Mouse (Mus musculus) hindbrain, embryonic 10.5 days (tissue): ENCODE measurements at regions not wholly inside any gene's neighbourhood (a gene's known extent, or its start where the extent isn't known, plus 50 kb on each side); places are given as distances from the start of the nearest gene placed in this dataset.
"Not testable (repeated sequence)": the region's sequence is repeated elsewhere in the genome, so short reads cannot be mapped to it uniquely, and the experiment has no call there.

Source experiments
- DNase-seq: peaks from one replicate; pipeline ENCODE4 v3.0.0-alpha.2; 2017; ENCODE audit warnings: low spot score
- H3K27ac ChIP-seq: fragments of 300-500 bp; sonication (generic); 2 replicates; pipeline ENCODE4 v1.5.1; 2016; ENCODE audit warnings: mild to moderate bottlenecking, moderate library complexity
- H3K27me3 ChIP-seq: fragments of 300-500 bp; sonication (generic); 2 replicates; pipeline ENCODE4 v1.6.1; 2016; ENCODE audit warnings: mild to moderate bottlenecking; ENCODE audit not compliant: poor library complexity, insufficient read depth, severe bottlenecking
- H3K36me3 ChIP-seq: fragments of 300-500 bp; sonication (generic); 2 replicates; pipeline ENCODE4 v1.6.1; 2016; ENCODE audit warnings: mild to moderate bottlenecking, moderate library complexity
- H3K4me1 ChIP-seq: fragments of 300-500 bp; sonication (generic); replicated peaks from 2 replicates; pipeline ENCODE4 v1.6.1; 2016; ENCODE audit warnings: mild to moderate bottlenecking
- H3K4me3 ChIP-seq: fragments of 300-500 bp; sonication (generic); 2 replicates; pipeline ENCODE4 v1.5.1; 2016; ENCODE audit warnings: mild to moderate bottlenecking, moderate library complexity
- H3K9me3 ChIP-seq: fragments of 300-500 bp; sonication (generic); 2 replicates; pipeline ENCODE4 v1.6.1; 2016; ENCODE audit warnings: mild to moderate bottlenecking, moderate library complexity
- WGBS: fragments of 180-500 bp; shearing (Covaris S2); methylation state at CpG from one replicate; pipeline ENCODE4 v1.1.7; 2016; 5-methylcytosine and 5-hydroxymethylcytosine counted together

GRCm38 (mm10) chr17:15241491-15241890 is 135.2 kb downstream of the Dll1 start:
- DNase-seq, result no peak
- Histone ChIP-seq H3K4me1 (peaks cover under 1% of the 10 kb centered on the region), H3K4me3 (no peak overlapping the region), H3K36me3 (no peaks in the 10 kb centered on the region), H3K9me3 (no peaks in the 10 kb centered on the region), H3K27ac (no peak overlapping the region), H3K27me3 (peaks cover 14% of the 10 kb centered on the region)
- WGBS, result 90% methylated on average over 1 of the region's 1 CpGs

GRCm38 (mm10) chr17:15240641-15241040 is 136.0 kb downstream of the Dll1 start:
- H3K4me3 ChIP-seq, H3K27ac ChIP-seq, H3K4me1 ChIP-seq, H3K9me3 ChIP-seq, DNase-seq, H3K27me3 ChIP-seq, H3K36me3 ChIP-seq: not testable (repeated sequence)
- WGBS, result 78% methylated on average over 12 of the region's 12 CpGs

DNA sequence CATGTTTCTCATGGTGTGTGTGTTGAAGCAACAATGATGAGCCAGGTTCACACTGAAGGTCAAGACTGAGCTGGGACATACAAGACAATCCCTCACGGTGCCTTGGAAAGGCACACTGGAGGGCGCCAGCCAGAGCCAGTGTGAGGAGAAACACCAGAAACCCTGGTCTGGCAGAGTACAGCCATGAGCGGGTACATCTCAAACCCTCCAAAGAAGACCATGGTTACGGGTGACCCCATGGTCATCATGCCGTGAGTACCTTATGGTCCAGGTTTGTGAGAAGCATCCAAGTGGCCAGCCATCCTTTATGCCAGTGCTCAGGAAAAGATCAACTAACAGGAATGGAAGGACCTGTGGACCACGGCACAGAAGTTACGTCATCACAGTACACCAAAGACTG is 136.7 kb downstream of the Dll1 start:
- WGBS, result 94% methylated on average over 7 of the region's 7 CpGs

DNA sequence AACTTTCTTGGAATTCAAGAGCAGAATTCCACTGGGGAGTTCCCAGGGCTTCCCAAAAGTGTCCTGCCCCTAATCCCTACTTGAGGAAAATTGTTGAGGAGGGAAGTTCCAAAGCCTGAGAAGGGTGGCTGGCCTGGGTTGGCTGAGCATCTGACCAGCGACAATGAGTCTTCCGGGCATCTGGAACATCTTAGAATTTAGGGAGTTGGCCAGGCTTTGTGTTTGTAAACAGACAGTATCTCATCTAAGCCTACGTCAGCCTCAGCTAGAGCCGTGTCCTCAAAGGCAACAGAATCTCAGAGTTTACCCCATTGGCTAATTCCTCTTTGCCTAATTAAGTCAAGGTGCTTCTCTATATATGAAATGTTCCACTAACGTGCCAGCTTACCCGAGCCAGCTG is 141.6 kb downstream of the Dll1 start:
- H3K4me3 ChIP-seq, result no peak overlapping the region
- H3K27me3 ChIP-seq, result no peaks in the 10 kb centered on the region
- no peak overlapping the region for H3K27ac ChIP-seq
- no peaks in the 10 kb centered on the region for H3K36me3 ChIP-seq
- H3K9me3 ChIP-seq, result no peaks in the 10 kb centered on the region
- H3K4me1 ChIP-seq, result no peaks in the 10 kb centered on the region
- WGBS, result 85% methylated on average over 6 of the region's 6 CpGs
- no peak for DNase-seq

More for the DNA sequence above, 136.7 kb downstream of the Dll1 start:
- Histone ChIP-seq H3K4me3 (no peak overlapping the region), H3K9me3 (no peaks in the 10 kb centered on the region), H3K36me3 (no peaks in the 10 kb centered on the region), H3K27ac (no peak overlapping the region), H3K27me3 (peaks cover 10% of the 10 kb centered on the region), H3K4me1 (no peaks in the 10 kb centered on the region)
- no peak for DNase-seq

DNA sequence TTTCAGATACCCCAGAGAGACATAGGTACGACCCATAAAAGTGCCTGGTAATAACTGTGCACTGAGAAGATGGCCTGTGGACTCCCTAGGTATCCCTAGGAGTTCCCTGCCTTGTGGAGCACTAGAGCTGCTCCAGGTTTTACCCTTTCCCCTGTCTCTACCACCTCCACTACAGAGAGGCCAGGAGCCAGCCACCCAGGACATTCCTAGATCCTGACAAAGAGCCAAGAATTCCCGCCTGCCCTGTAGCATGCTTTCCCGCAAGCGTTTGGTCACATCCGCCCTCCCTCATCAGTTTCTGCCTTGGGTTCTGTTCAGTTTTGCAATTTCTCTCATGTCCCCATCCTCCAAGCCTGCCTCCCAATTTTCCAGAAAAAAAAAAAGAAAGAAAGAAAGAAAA is 145.5 kb downstream of the Dll1 start:
- Histone ChIP-seq H3K36me3 (no peaks in the 10 kb centered on the region), H3K27me3 (no peaks in the 10 kb centered on the region), H3K4me3 (no peak overlapping the region), H3K27ac (no peak overlapping the region), H3K9me3 (no peaks in the 10 kb centered on the region), H3K4me1 (no peaks in the 10 kb centered on the region)
- DNase-seq, result no peak
- WGBS, result 76% methylated on average over 5 of the region's 5 CpGs

DNA sequence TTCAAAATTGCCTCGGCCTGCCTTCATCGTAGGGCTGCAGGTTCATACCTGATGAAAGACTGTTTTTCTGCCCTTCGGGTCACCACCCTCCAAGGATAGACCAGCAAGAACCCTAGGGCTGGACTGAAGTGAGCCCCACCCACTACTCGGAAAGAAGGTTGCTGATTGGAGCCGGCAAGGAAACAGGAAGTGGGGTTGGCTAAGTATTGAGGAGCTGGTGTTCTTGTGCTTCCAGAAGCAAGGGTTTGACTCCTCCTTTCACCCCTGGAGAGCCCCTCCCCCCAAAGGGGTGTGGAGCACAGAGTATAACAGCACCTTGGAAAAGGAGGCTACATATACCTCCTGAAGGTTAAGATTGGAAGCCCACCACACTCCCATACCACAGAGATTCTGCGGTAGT is 147.5 kb downstream of the Dll1 start:
- Histone ChIP-seq H3K4me3 (no peak overlapping the region), H3K27me3 (no peaks in the 10 kb centered on the region), H3K9me3 (no peaks in the 10 kb centered on the region), H3K27ac (no peak overlapping the region), H3K4me1 (no peaks in the 10 kb centered on the region), H3K36me3 (no peaks in the 10 kb centered on the region)
- DNase-seq, result no peak
- WGBS, result 75% methylated on average over 6 of the region's 6 CpGs

DNA sequence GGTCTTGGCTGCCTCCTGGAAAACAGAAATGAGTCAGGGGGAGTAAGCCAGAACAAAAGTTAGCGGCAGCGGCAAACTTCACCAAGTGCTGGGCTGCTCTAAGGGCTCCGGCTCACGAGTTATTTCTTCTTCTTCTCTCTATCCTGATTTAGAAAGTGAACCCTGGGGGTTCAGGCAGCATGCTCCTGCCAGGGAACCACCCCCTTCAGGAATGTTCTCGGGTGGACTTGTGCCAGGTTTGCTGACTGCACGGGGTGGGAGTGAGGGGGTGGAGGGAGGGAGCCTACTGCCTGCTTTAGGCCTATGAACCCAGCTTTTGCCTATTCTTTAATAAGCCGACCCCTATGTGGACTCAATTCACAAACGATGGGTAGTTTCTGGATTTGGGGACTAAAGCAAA is 148.6 kb downstream of the Dll1 start:
- no peaks in the 10 kb centered on the region for H3K27me3 ChIP-seq
- DNase-seq, result no peak
- no peaks in the 10 kb centered on the region for H3K9me3 ChIP-seq
- no peaks in the 10 kb centered on the region for H3K36me3 ChIP-seq
- H3K27ac ChIP-seq, result no peak overlapping the region
- 87% methylated on average over 8 of the region's 8 CpGs for WGBS
- no peaks in the 10 kb centered on the region for H3K4me1 ChIP-seq
- no peak overlapping the region for H3K4me3 ChIP-seq

DNA sequence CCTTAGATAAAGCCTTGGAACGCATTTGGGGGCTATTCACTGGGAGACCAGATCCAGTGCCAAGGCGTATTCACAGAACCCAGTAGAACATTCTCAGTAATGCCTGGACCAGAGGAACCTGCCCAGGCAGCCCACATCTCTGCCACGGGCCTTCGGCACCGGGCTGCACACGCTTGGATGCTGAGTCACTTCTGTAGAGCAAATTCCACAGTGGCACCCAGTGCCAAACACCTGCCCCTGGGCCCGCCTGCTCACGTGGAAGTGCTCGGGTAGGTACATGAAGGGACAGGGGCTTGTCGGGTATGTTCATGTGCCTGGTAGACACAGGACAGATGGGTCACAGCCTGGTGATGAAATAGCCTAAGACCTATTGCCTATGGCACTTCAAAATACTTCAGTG is 152.8 kb downstream of the Dll1 start:
- Histone ChIP-seq H3K4me3 (no peak overlapping the region), H3K27ac (no peak overlapping the region), H3K9me3 (no peaks in the 10 kb centered on the region), H3K27me3 (no peaks in the 10 kb centered on the region), H3K4me1 (no peaks in the 10 kb centered on the region), H3K36me3 (no peaks in the 10 kb centered on the region)
- no peak for DNase-seq
- 92% methylated on average over 10 of the region's 10 CpGs for WGBS

DNA sequence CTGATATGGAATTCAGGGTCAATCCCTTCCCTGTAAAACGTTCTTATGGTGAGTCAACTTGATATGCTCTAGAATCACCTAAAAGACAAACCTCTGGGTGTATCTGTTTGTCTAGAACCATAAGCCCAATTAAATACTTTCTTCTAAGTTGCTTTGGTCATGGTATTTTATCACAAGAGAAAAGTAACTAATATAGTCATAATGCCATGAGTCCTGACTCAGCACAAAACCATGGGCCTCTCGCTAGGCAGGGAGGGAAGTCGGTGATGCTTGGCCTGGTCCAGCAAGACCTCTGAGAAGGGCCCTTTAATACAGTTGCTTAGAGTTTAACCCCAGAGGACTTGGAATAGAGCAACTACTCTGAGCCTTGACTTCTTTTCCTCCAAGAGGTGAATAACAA is 153.7 kb downstream of the Dll1 start:
- no peak overlapping the region for H3K27ac ChIP-seq
- no peaks in the 10 kb centered on the region for H3K36me3 ChIP-seq
- no peak overlapping the region for H3K4me3 ChIP-seq
- WGBS, result 88% methylated on average over 3 of the region's 3 CpGs
- no peaks in the 10 kb centered on the region for H3K27me3 ChIP-seq
- no peak for DNase-seq
- H3K4me1 ChIP-seq, result no peaks in the 10 kb centered on the region
- H3K9me3 ChIP-seq, result no peaks in the 10 kb centered on the region

DNA sequence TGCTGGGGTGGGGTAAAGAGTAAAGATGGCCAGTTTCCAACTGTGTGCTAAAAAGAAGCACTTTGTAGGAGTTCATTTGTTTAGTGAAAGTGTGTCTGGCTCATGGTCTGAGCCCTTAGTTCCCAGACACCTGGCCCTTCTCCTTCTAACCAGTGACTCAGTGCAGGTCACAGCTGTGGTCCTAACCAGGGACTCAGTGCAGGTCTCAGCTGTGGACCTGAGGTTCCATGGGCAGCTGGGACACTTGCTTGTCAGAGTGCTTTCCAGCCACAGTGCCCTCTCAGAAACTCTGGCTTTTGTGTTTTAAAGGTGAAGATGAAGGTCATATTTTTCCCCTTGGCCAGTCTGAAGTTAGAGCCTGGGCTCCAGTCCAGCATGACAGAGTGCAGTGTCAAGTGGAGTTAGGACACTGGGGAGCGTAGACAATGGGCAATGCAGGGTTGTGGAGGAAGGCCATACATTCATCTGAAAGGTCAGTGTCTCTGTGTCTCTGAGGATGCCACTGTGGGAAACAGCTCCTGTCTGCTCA is 162.5 kb downstream of the Dll1 start:
- no peak overlapping the region for H3K27ac ChIP-seq
- no peaks in the 10 kb centered on the region for H3K9me3 ChIP-seq
- no peaks in the 10 kb centered on the region for H3K36me3 ChIP-seq
- H3K4me1 ChIP-seq, result no peaks in the 10 kb centered on the region; the same call in 1 of the 2 replicates
- WGBS, result 89% methylated on average over 1 of the region's 1 CpGs
- H3K27me3 ChIP-seq, result peaks cover 6% of the 10 kb centered on the region; the same call in 1 of the 2 replicates
- no peak overlapping the region for H3K4me3 ChIP-seq
- DNase-seq, result no peak

- Histone ChIP-seq H3K27ac (peak overlapping the region; percentile 84), H3K4me1 (peaks cover 43% of the 10 kb centered on the region), H3K9me3 (no peaks in the 10 kb centered on the region), H3K4me3 (peak overlapping the region; percentile 42), H3K27me3 (peaks cover 14% of the 10 kb centered on the region; the same call in 1 of the 2 replicates), H3K36me3 (no peaks in the 10 kb centered on the region)
- WGBS, result 38% methylated on average over 3 of the region's 3 CpGs
- DNase-seq, result no peak
These were observed 167.5 kb upstream of the Gm3448 start for GRCm38 (mm10) chr17:15208808-15209173.

- H3K27ac ChIP-seq, result peak overlapping the region; percentile 84
- peak; percentile 70 for DNase-seq
- H3K9me3 ChIP-seq, result no peaks in the 10 kb centered on the region
- WGBS, result 3% methylated on average over 19 of the region's 19 CpGs
- H3K36me3 ChIP-seq, result no peaks in the 10 kb centered on the region
- H3K27me3 ChIP-seq, result peaks cover 20% of the 10 kb centered on the region; the same call in 1 of the 2 replicates
- H3K4me1 ChIP-seq, result peaks cover 45% of the 10 kb centered on the region
- peak overlapping the region; percentile 42 for H3K4me3 ChIP-seq
These were observed 166.9 kb upstream of the Gm3448 start for GRCm38 (mm10) chr17:15208030-15208807.

- WGBS, result 16% methylated on average over 24 of the region's 24 CpGs
- DNase-seq, result peak; percentile 54
- H3K9me3 ChIP-seq, result no peaks in the 10 kb centered on the region
- H3K36me3 ChIP-seq, result no peaks in the 10 kb centered on the region
- peaks cover 45% of the 10 kb centered on the region for H3K4me1 ChIP-seq
- peak overlapping the region; percentile 84 for H3K27ac ChIP-seq
- peak overlapping the region; percentile 42 for H3K4me3 ChIP-seq
- H3K27me3 ChIP-seq, result peaks cover 21% of the 10 kb centered on the region; the same call in 1 of the 2 replicates
These were observed 166.1 kb upstream of the Gm3448 start for GRCm38 (mm10) chr17:15207182-15208029.
